Mouse (Mus musculus) MEL (cell line): ENCODE measurements around the gene Cttnbp2. TPM values are rescaled to one million over a fixed set of nuclear protein-coding genes. Genes with fewer than 3 reads are reported as not detected.

ENCODE experiments used
- DNase-seq: peaks from one replicate; pipeline ENCODE4 v3.0.0; 2011; ENCODE audit warnings: low read depth, low spot score
- H3K27ac ChIP-seq: 2 replicates; pipeline ENCODE4 v1.5.1; 2012; ENCODE audit warnings: low read depth, mild to moderate bottlenecking, control low read depth, low read length, moderate library complexity; ENCODE audit not compliant: control insufficient read depth
- H3K27me3 ChIP-seq, 2 experiments: fragments of 150-350 bp in 1 of 2; sonication (generic) in 1 of 2; 2 replicates each; pipeline ENCODE4 v1.6.1; 2012; ENCODE audit warnings: low read length in 2 of 2, mild to moderate bottlenecking in 2 of 2, improper control_type of control experiment in 1 of 2, moderate library complexity in 1 of 2; ENCODE audit not compliant: insufficient read depth in 2 of 2, control insufficient read depth in 1 of 2
- H3K36me3 ChIP-seq, 2 experiments: 2 replicates each; pipeline ENCODE4 v1.6.1; 2012 to 2014; ENCODE audit warnings: low read length in 2 of 2, improper control_type of control experiment in 1 of 2, inconsistent platforms in 1 of 2, mild to moderate bottlenecking in 1 of 2; ENCODE audit not compliant: insufficient read depth in 2 of 2, control insufficient read depth in 1 of 2
- H3K4me1 ChIP-seq, 2 experiments: fragments of 150-350 bp in 1 of 2; sonication (generic) in 1 of 2; 2 replicates each; pipeline ENCODE4 v1.6.1; 2012; ENCODE audit warnings: low read length in 2 of 2, improper control_type of control experiment in 1 of 2, mild to moderate bottlenecking in 1 of 2; ENCODE audit not compliant: insufficient read depth in 2 of 2, control insufficient read depth in 1 of 2
- H3K4me3 ChIP-seq, 2 experiments: fragments of 150-350 bp in 1 of 2; sonication (generic) in 1 of 2; 2 replicates each; pipeline ENCODE4 v1.5.1; 2012; ENCODE audit warnings: low read depth in 2 of 2, low read length in 2 of 2, mild to moderate bottlenecking in 2 of 2, moderate library complexity in 2 of 2, control low read depth in 1 of 2, improper control_type of control experiment in 1 of 2; ENCODE audit not compliant: control insufficient read depth in 1 of 2, insufficient read depth in 1 of 2
- H3K79me2 ChIP-seq: 2 replicates; pipeline ENCODE4 v1.6.1; 2012; ENCODE audit warnings: mild to moderate bottlenecking, low read length, moderate library complexity; ENCODE audit not compliant: control insufficient read depth, poor library complexity, insufficient read depth
- H3K9ac ChIP-seq: 2 replicates; pipeline ENCODE4 v1.6.1; 2012; ENCODE audit warnings: low read depth, mild to moderate bottlenecking, control low read depth, low read length, moderate library complexity; ENCODE audit not compliant: control insufficient read depth, poor library complexity, severe bottlenecking
- H3K9me3 ChIP-seq: fragments of 150-350 bp; sonication (generic); replicated peaks from 2 replicates; pipeline ENCODE4 v1.6.1; 2012; ENCODE audit warnings: mild to moderate bottlenecking, low read length, improper control_type of control experiment, moderate library complexity; ENCODE audit not compliant: insufficient read depth
- CHD1 ChIP-seq: IDR thresholded peaks from 2 replicates; pipeline ENCODE4 v1.6.1; 2012; ENCODE audit warnings: low read depth, mild to moderate bottlenecking, inconsistent platforms, low read length, improper control_type of control experiment
- CHD2 ChIP-seq: IDR thresholded peaks from 2 replicates; pipeline ENCODE4 v1.6.1; 2011; ENCODE audit warnings: low read length, improper control_type of control experiment
- CTCF ChIP-seq, 3 experiments: IDR thresholded peaks in 2 of 3; conservative IDR thresholded peaks in 1 of 3; 2 replicates each; pipeline ENCODE4 v1.5.1; 2011 to 2012; ENCODE audit warnings: low read length in 3 of 3, low read depth in 2 of 3, mild to moderate bottlenecking in 2 of 3, improper control_type of control experiment in 1 of 3, inconsistent platforms in 1 of 3, mixed read lengths in 1 of 3, moderate library complexity in 1 of 3; ENCODE audit not compliant: control insufficient read depth in 1 of 3, insufficient read depth in 1 of 3, poor library complexity in 1 of 3, severe bottlenecking in 1 of 3
- E2F4 ChIP-seq: IDR thresholded peaks from 2 replicates; pipeline ENCODE4 v1.6.1; 2011; ENCODE audit warnings: low read depth, low read length, improper control_type of control experiment, borderline replicate concordance
- ELF1 ChIP-seq: IDR thresholded peaks from 2 replicates; pipeline ENCODE4 v1.6.1; 2014; ENCODE audit warnings: low read depth, mild to moderate bottlenecking, inconsistent platforms, low read length, improper control_type of control experiment, moderate library complexity
- ETS1 ChIP-seq: IDR thresholded peaks from 2 replicates; pipeline ENCODE4 v1.6.1; 2012; ENCODE audit warnings: low read depth, mild to moderate bottlenecking, inconsistent platforms, low read length, improper control_type of control experiment, moderate library complexity
- GABPA ChIP-seq: IDR thresholded peaks from 2 replicates; pipeline ENCODE4 v1.6.1; 2012; ENCODE audit warnings: low read depth, mild to moderate bottlenecking, inconsistent platforms, low read length, improper control_type of control experiment, moderate library complexity
- GATA1 ChIP-seq: IDR thresholded peaks from 2 replicates; pipeline ENCODE4 v1.6.1; 2011; ENCODE audit warnings: low read depth, low read length, improper control_type of control experiment
- HCFC1 ChIP-seq: IDR thresholded peaks from 2 replicates; pipeline ENCODE4 v1.6.1; 2012; ENCODE audit warnings: low read depth, mild to moderate bottlenecking, inconsistent platforms, low read length, improper control_type of control experiment, moderate library complexity
- JUND ChIP-seq: IDR thresholded peaks from 2 replicates; pipeline ENCODE4 v1.6.1; 2011; ENCODE audit warnings: low read depth, mild to moderate bottlenecking, improper control_type of control experiment, low read length
- KAT2A ChIP-seq: conservative IDR thresholded peaks from 2 replicates; pipeline ENCODE4 v1.6.1; 2012; ENCODE audit warnings: low read depth, low read length, improper control_type of control experiment, inconsistent platforms
- MAFK ChIP-seq: IDR thresholded peaks from 2 replicates; pipeline ENCODE4 v1.6.1; 2011; ENCODE audit warnings: low read depth, mild to moderate bottlenecking, low read length, improper control_type of control experiment, borderline replicate concordance
- MAZ ChIP-seq: IDR thresholded peaks from 2 replicates; pipeline ENCODE4 v1.6.1; 2012; ENCODE audit warnings: low read depth, mild to moderate bottlenecking, inconsistent platforms, low read length, improper control_type of control experiment
- MEF2A ChIP-seq: IDR thresholded peaks from 2 replicates; pipeline ENCODE4 v1.6.1; 2014; ENCODE audit warnings: low read depth, mild to moderate bottlenecking, inconsistent platforms, low read length, improper control_type of control experiment; ENCODE audit not compliant: poor library complexity, insufficient replicate concordance, severe bottlenecking; ENCODE audit errors: extremely low read depth
- MYC ChIP-seq: IDR thresholded peaks from 2 replicates; pipeline ENCODE4 v1.6.1; 2011; ENCODE audit warnings: low read depth, mild to moderate bottlenecking, low read length, improper control_type of control experiment, moderate library complexity
- NRF1 ChIP-seq: IDR thresholded peaks from 2 replicates; pipeline ENCODE4 v1.6.1; 2014; ENCODE audit warnings: low read depth, mild to moderate bottlenecking, inconsistent platforms, low read length, improper control_type of control experiment, moderate library complexity; ENCODE audit not compliant: poor library complexity, insufficient read depth, severe bottlenecking
- RAD21 ChIP-seq: IDR thresholded peaks from 2 replicates; pipeline ENCODE4 v1.6.1; 2011; ENCODE audit warnings: mild to moderate bottlenecking, low read depth, low read length, improper control_type of control experiment
- SIN3A ChIP-seq: IDR thresholded peaks from 2 replicates; pipeline ENCODE4 v1.6.1; 2012; ENCODE audit warnings: low read length, improper control_type of control experiment, inconsistent platforms
- SMC3 ChIP-seq: IDR thresholded peaks from 2 replicates; pipeline ENCODE4 v1.6.1; 2011; ENCODE audit warnings: low read depth, low read length, improper control_type of control experiment
- TBP ChIP-seq: IDR thresholded peaks from 2 replicates; pipeline ENCODE4 v1.8.0; 2011; ENCODE audit warnings: low read depth, low read length, improper control_type of control experiment
- UBTF ChIP-seq: IDR thresholded peaks from 2 replicates; pipeline ENCODE4 v1.6.1; 2012; ENCODE audit warnings: low read depth, mild to moderate bottlenecking, inconsistent platforms, low read length, improper control_type of control experiment, moderate library complexity, borderline replicate concordance; ENCODE audit not compliant: insufficient read depth
- USF1 ChIP-seq: IDR thresholded peaks from 2 replicates; pipeline ENCODE4 v1.6.1; 2014; ENCODE audit warnings: low read depth, mild to moderate bottlenecking, inconsistent platforms, low read length, improper control_type of control experiment, moderate library complexity
- USF2 ChIP-seq, 2 experiments: IDR thresholded peaks; 2 replicates each; pipeline ENCODE4 v1.6.1; 2011 to 2012; ENCODE audit warnings: improper control_type of control experiment in 2 of 2, low read length in 2 of 2, borderline replicate concordance in 1 of 2, inconsistent platforms in 1 of 2, low read depth in 1 of 2, mild to moderate bottlenecking in 1 of 2; ENCODE audit not compliant: insufficient read depth in 1 of 2
- ZC3H11A ChIP-seq: IDR thresholded peaks from 2 replicates; pipeline ENCODE4 v1.6.1; 2012; ENCODE audit warnings: low read depth, mild to moderate bottlenecking, inconsistent platforms, low read length, improper control_type of control experiment
- ZKSCAN1 ChIP-seq: IDR thresholded peaks from 2 replicates; pipeline ENCODE4 v1.6.1; 2012; ENCODE audit warnings: low read depth, mild to moderate bottlenecking, inconsistent platforms, low read length, improper control_type of control experiment, moderate library complexity
- ZMIZ1 ChIP-seq: IDR thresholded peaks from 2 replicates; pipeline ENCODE4 v1.6.1; 2012; ENCODE audit warnings: low read depth, mild to moderate bottlenecking, inconsistent platforms, low read length, improper control_type of control experiment, moderate library complexity
- ZNF384 ChIP-seq: IDR thresholded peaks from 2 replicates; pipeline ENCODE4 v1.6.1; 2012; ENCODE audit warnings: low read depth, mild to moderate bottlenecking, inconsistent platforms, low read length, improper control_type of control experiment
- polyA plus RNA-seq, 2 experiments: library from polyadenylated mRNA; stranded (reverse) in 1 of 2; unstranded in 1 of 2; fragments of >175 nt in 1 of 2; fragments of >200 nt in 1 of 2; gene quantifications; 2 replicates each; pipeline versions ENCODE4 v1.2.1 to v1.2.4; 2012; ENCODE audit warnings: low replicate concordance in 2 of 2, low read depth in 1 of 2; ENCODE audit not compliant: insufficient read length in 2 of 2, insufficient read depth in 1 of 2, missing spikeins in 1 of 2
- total RNA-seq: library from RNA; depleted of rRNA; stranded (reverse); fragments of 300-350 nt; gene quantifications from 2 replicates; pipeline ENCODE4 v1.2.3, GENCODE M21; 2012

Gene Cttnbp2
- total and polyA plus RNA-seq, 3 experiments, result 0.77 to 1.2 TPM; not detected in 1

GRCm38 (mm10) chr6:18547516-18548465 lies 33.1 kb upstream of the Cttnbp2 start:
- Histone ChIP-seq H3K4me3 (no peak overlapping the region), H3K27ac (no peak overlapping the region), H3K27me3 (peaks cover 0 to 2% of the 10 kb centered on the region in 2 experiments; a peak in 1 of 4 replicates), H3K36me3 (no peaks in the 10 kb centered on the region), H3K9me3 (no peaks in the 10 kb centered on the region), H3K4me1 (no peaks in the 10 kb centered on the region), H3K9ac (no peak overlapping the region), H3K79me2 (no peaks in the 10 kb centered on the region)
- TF ChIP-seq RAD21 (no peak), HCFC1 (no peak), SIN3A (no peak), ZMIZ1 (no peak), USF2 (IDR thresholded peaks at IDR 0.05; ENCODE audit: borderline replicate concordance in 1 of 2, insufficient read depth in 1 of 2, low read depth in 1 of 2, low read length in 2 of 2) (no peak), UBTF (no peak), JUND (no peak), MAZ (no peak), MYC (no peak), ZC3H11A (no peak), TBP (no peak), CTCF (IDR thresholded peaks at IDR 0.05 in 2 of 3, conservative IDR thresholded peaks at IDR 0.05 in 1 of 3; ENCODE audit: control insufficient read depth in 1 of 3, insufficient read depth in 1 of 3, low read depth in 2 of 3, low read length in 3 of 3, poor library complexity in 1 of 3, severe bottlenecking in 1 of 3) (no peak), GABPA (no peak), CHD1 (no peak), MAFK (no peak), ZNF384 (no peak)
- no peak for DNase-seq

- DNase-seq, result no peak
- Histone ChIP-seq H3K27ac (no peak overlapping the region), H3K4me1 (no peaks in the 10 kb centered on the region), H3K36me3 (no peaks in the 10 kb centered on the region), H3K9me3 (no peaks in the 10 kb centered on the region), H3K27me3 (0 out of 4 replicates have a peak, but pooled peaks cover 0 to 2% of the 10 kb centered on the region in 2 experiments), H3K4me3 (no peak overlapping the region), H3K9ac (no peak overlapping the region), H3K79me2 (no peaks in the 10 kb centered on the region)
- no peak for TF ChIP-seq ETS1
- no peak for TF ChIP-seq RAD21
- TF ChIP-seq NRF1, result no peak
- no peak for TF ChIP-seq ZMIZ1
- TF ChIP-seq UBTF, result no peak
- TF ChIP-seq MAZ, result no peak
- TF ChIP-seq ELF1, result no peak
- no peak for TF ChIP-seq CHD2
- TF ChIP-seq ZNF384, result no peak
- no peak for TF ChIP-seq GATA1
- TF ChIP-seq SMC3, result no peak
- TF ChIP-seq CHD1, result no peak
- TF ChIP-seq ZKSCAN1, result no peak
- TF ChIP-seq GABPA, result no peak
- TF ChIP-seq USF1, result no peak
- no peak for TF ChIP-seq MEF2A
- no peak for TF ChIP-seq CTCF (IDR thresholded peaks at IDR 0.05 in 2 of 3, conservative IDR thresholded peaks at IDR 0.05 in 1 of 3; ENCODE audit: control insufficient read depth in 1 of 3, insufficient read depth in 1 of 3, low read depth in 2 of 3, low read length in 3 of 3, poor library complexity in 1 of 3, severe bottlenecking in 1 of 3)
- TF ChIP-seq KAT2A, result no peak
- no peak for TF ChIP-seq E2F4
Observed at GRCm38 (mm10) chr6:18543878-18544277, 29.2 kb upstream of the Cttnbp2 start.
